Mouse (Mus musculus): ENCODE results near the gene Pik3r2. TPM values are rescaled to one million over a fixed set of nuclear protein-coding genes. Genes with fewer than 3 reads are reported as not detected.

Pik3r2 gene
- polyA plus RNA-seq, 1 experiment from 2014 or later, result 58.1 TPM

GRCm38 (mm10) chr8:70787941-70788667 lies 11.6 kb upstream of the Pik3r2 start:
- 0 out of 2 replicates have a peak, but pooled peaks have one; percentile 14 for ATAC-seq (ENCODE audit: insufficient read depth, low FRiP score, low read depth)
- H3K9ac ChIP-seq, result no peak overlapping the region
- WGBS, result 36% methylated on average over 30 of the region's 30 CpGs
- H3K36me3 ChIP-seq, result peaks cover 46% of the 10 kb centered on the region
- no peaks in the 10 kb centered on the region for H3K9me3 ChIP-seq
- H3K27me3 ChIP-seq (replicated peaks), result no peaks in the 10 kb centered on the region
- peaks cover 26% of the 10 kb centered on the region for H3K4me1 ChIP-seq
- no peak overlapping the region for H3K27ac ChIP-seq
- H3K4me2 ChIP-seq, result peak overlapping the region; percentile 5; the same call in 1 of the 2 replicates
- H3K4me3 ChIP-seq (replicated peaks), result no peak overlapping the region

- no peak for ATAC-seq (ENCODE audit: insufficient read depth, low FRiP score, low read depth)
- no peak overlapping the region for H3K4me3 ChIP-seq (replicated peaks)
- H3K27me3 ChIP-seq (replicated peaks), result no peaks in the 10 kb centered on the region
- no peaks in the 10 kb centered on the region for H3K9me3 ChIP-seq
- H3K4me2 ChIP-seq, result no peak overlapping the region
- peaks cover 20% of the 10 kb centered on the region for H3K4me1 ChIP-seq
- H3K9ac ChIP-seq, result no peak overlapping the region
- no peak overlapping the region for H3K27ac ChIP-seq
- H3K36me3 ChIP-seq, result peaks cover 49% of the 10 kb centered on the region
- 88% methylated on average over 3 of the region's 3 CpGs for WGBS
These were observed 10.5 kb upstream of the Pik3r2 start for GRCm38 (mm10) chr8:70787051-70787445.

- peaks cover 53% of the 10 kb centered on the region for H3K36me3 ChIP-seq
- no peak for ATAC-seq (ENCODE audit: insufficient read depth, low FRiP score, low read depth)
- WGBS, result 86% methylated on average over 25 of the region's 25 CpGs
- H3K27me3 ChIP-seq (replicated peaks), result no peaks in the 10 kb centered on the region
- no peak overlapping the region for H3K9ac ChIP-seq
- no peak overlapping the region for H3K4me3 ChIP-seq (replicated peaks)
- H3K27ac ChIP-seq, result no peak overlapping the region
- H3K9me3 ChIP-seq, result no peaks in the 10 kb centered on the region
- peaks cover 14% of the 10 kb centered on the region for H3K4me1 ChIP-seq
- no peak overlapping the region for H3K4me2 ChIP-seq
These were observed 10.0 kb upstream of the Pik3r2 start for GRCm38 (mm10) chr8:70786291-70787050.

- H3K9ac ChIP-seq, result no peak overlapping the region
- H3K27me3 ChIP-seq (replicated peaks), result no peaks in the 10 kb centered on the region
- H3K4me3 ChIP-seq (replicated peaks), result no peak overlapping the region
- H3K36me3 ChIP-seq, result peaks cover 49% of the 10 kb centered on the region
- H3K27ac ChIP-seq, result no peak overlapping the region
- ATAC-seq (ENCODE audit: insufficient read depth, low FRiP score, low read depth), result no peak
- 65% methylated on average over 11 of the region's 11 CpGs for WGBS
- peaks cover 19% of the 10 kb centered on the region for H3K4me1 ChIP-seq
- no peaks in the 10 kb centered on the region for H3K9me3 ChIP-seq
- no peak overlapping the region for H3K4me2 ChIP-seq
These were observed 3.6 kb upstream of the Pik3r2 start for GRCm38 (mm10) chr8:70780093-70780492.

GRCm38 (mm10) chr8:70775851-70776495 lies 540 bp downstream of the Pik3r2 start:
- Histone ChIP-seq H3K4me1 (peaks cover 45% of the 10 kb centered on the region), H3K36me3 (peaks cover 31% of the 10 kb centered on the region), H3K4me3 (replicated peaks) (peak overlapping the region; percentile 78), H3K9me3 (no peaks in the 10 kb centered on the region), H3K27me3 (replicated peaks) (no peaks in the 10 kb centered on the region), H3K9ac (peak overlapping the region; percentile 95), H3K4me2 (peak overlapping the region; percentile 89), H3K27ac (peak overlapping the region; percentile 100)
- 0 out of 2 replicates have a peak, but pooled peaks have one; percentile 1 for ATAC-seq (ENCODE audit: insufficient read depth, low FRiP score, low read depth)
- WGBS, result 3% methylated on average over 33 of the region's 34 CpGs

GRCm38 (mm10) chr8:70775227-70775626 lies 1.3 kb downstream of the Pik3r2 start:
- Histone ChIP-seq H3K4me2 (peak overlapping the region; percentile 89), H3K4me3 (replicated peaks) (peak overlapping the region; percentile 78), H3K9ac (peak overlapping the region; percentile 95), H3K36me3 (peaks cover 33% of the 10 kb centered on the region), H3K9me3 (no peaks in the 10 kb centered on the region), H3K27ac (no peak overlapping the region), H3K27me3 (replicated peaks) (no peaks in the 10 kb centered on the region), H3K4me1 (peaks cover 45% of the 10 kb centered on the region)
- WGBS, result 87% methylated on average over 5 of the region's 5 CpGs
- ATAC-seq (ENCODE audit: insufficient read depth, low FRiP score, low read depth), result no peak

- Histone ChIP-seq H3K27ac (0 out of 2 replicates have a peak overlapping the region, but pooled peaks have one; percentile 79), H3K36me3 (peaks cover 29% of the 10 kb centered on the region), H3K27me3 (replicated peaks) (no peaks in the 10 kb centered on the region), H3K9ac (no peak overlapping the region), H3K4me1 (peaks cover 45% of the 10 kb centered on the region), H3K9me3 (no peaks in the 10 kb centered on the region), H3K4me3 (replicated peaks) (no peak overlapping the region), H3K4me2 (no peak overlapping the region)
- ATAC-seq (ENCODE audit: insufficient read depth, low FRiP score, low read depth), result no peak
- WGBS, result 96% methylated on average over 18 of the region's 18 CpGs
These were observed 1.8 kb downstream of the Pik3r2 start for GRCm38 (mm10) chr8:70774740-70775139.

- Histone ChIP-seq H3K4me2 (peak overlapping the region; percentile 34), H3K4me3 (replicated peaks) (0 out of 2 replicates have a peak overlapping the region, but pooled peaks have one; percentile 3), H3K9ac (no peak overlapping the region)
These were observed 2.7 kb downstream of the Pik3r2 start for GRCm38 (mm10) chr8:70773833-70774232.

GRCm38 (mm10) chr8:70773410-70773809 lies 3.1 kb downstream of the Pik3r2 start:
- ATAC-seq (ENCODE audit: insufficient read depth, low FRiP score, low read depth), result no peak
- H3K36me3 ChIP-seq, result peaks cover 28% of the 10 kb centered on the region; the same call in 1 of the 2 replicates
- H3K4me3 ChIP-seq (replicated peaks), result 0 out of 2 replicates have a peak overlapping the region, but pooled peaks have one; percentile 3
- WGBS, result 59% methylated on average over 5 of the region's 5 CpGs
- peak overlapping the region; percentile 34 for H3K4me2 ChIP-seq
- peaks cover 47% of the 10 kb centered on the region for H3K4me1 ChIP-seq
- no peaks in the 10 kb centered on the region for H3K9me3 ChIP-seq
- H3K27me3 ChIP-seq (replicated peaks), result no peaks in the 10 kb centered on the region
- no peak overlapping the region for H3K9ac ChIP-seq
- H3K27ac ChIP-seq, result peak overlapping the region; percentile 79

More at GRCm38 (mm10) chr8:70773833-70774232, 2.7 kb downstream of the Pik3r2 start:
- H3K27me3 ChIP-seq (replicated peaks), result no peaks in the 10 kb centered on the region
- peak overlapping the region; percentile 79 for H3K27ac ChIP-seq
- WGBS, result 37% methylated on average over 9 of the region's 9 CpGs
- peaks cover 47% of the 10 kb centered on the region for H3K4me1 ChIP-seq
- peaks cover 25% of the 10 kb centered on the region; the same call in 1 of the 2 replicates for H3K36me3 ChIP-seq
- ATAC-seq (ENCODE audit: insufficient read depth, low FRiP score, low read depth), result peak; percentile 11; the same call in 1 of the 2 replicates
- no peaks in the 10 kb centered on the region for H3K9me3 ChIP-seq

- no peak for ATAC-seq (ENCODE audit: insufficient read depth, low FRiP score, low read depth)
- H3K4me3 ChIP-seq (replicated peaks), result no peak overlapping the region
- H3K4me2 ChIP-seq, result peak overlapping the region; percentile 34
- no peaks in the 10 kb centered on the region for H3K9me3 ChIP-seq
- peaks cover 42% of the 10 kb centered on the region for H3K4me1 ChIP-seq
- H3K9ac ChIP-seq, result no peak overlapping the region
- WGBS, result 71% methylated on average over 9 of the region's 9 CpGs
- peak overlapping the region; percentile 79; the same call in 1 of the 2 replicates for H3K27ac ChIP-seq
- no peaks in the 10 kb centered on the region for H3K27me3 ChIP-seq (replicated peaks)
- peaks cover 26% of the 10 kb centered on the region; the same call in 1 of the 2 replicates for H3K36me3 ChIP-seq
These were observed 3.6 kb downstream of the Pik3r2 start for GRCm38 (mm10) chr8:70772890-70773289.

GRCm38 (mm10) chr8:70772075-70772474 lies 4.4 kb downstream of the Pik3r2 start:
- no peaks in the 10 kb centered on the region for H3K9me3 ChIP-seq
- H3K36me3 ChIP-seq, result peaks cover 26% of the 10 kb centered on the region; the same call in 1 of the 2 replicates
- H3K4me1 ChIP-seq, result peaks cover 39% of the 10 kb centered on the region
- no peak for ATAC-seq (ENCODE audit: insufficient read depth, low FRiP score, low read depth)
- H3K27ac ChIP-seq, result no peak overlapping the region
- H3K4me3 ChIP-seq (replicated peaks), result no peak overlapping the region
- H3K4me2 ChIP-seq, result no peak overlapping the region
- no peaks in the 10 kb centered on the region for H3K27me3 ChIP-seq (replicated peaks)
- 92% methylated on average over 13 of the region's 13 CpGs for whole genome bisulfite sequencing
- no peak overlapping the region for H3K9ac ChIP-seq

All from stomach, embryonic 15.5 days (tissue).